Mouse (Mus musculus) thymus, adult 2 months (tissue): ENCODE measurements around the gene G0s2.

Source experiments
- CTCF ChIP-seq: fragments of 200-500 bp; IDR thresholded peaks from 2 replicates; pipeline ENCODE4 v1.5.1; 2012; ENCODE audit warnings: mild to moderate bottlenecking, control low read depth, low read length, moderate library complexity, borderline replicate concordance; ENCODE audit not compliant: control insufficient read depth, poor library complexity, insufficient read depth; ENCODE audit errors: extremely low read depth
- POLR2A ChIP-seq: fragments of 200-500 bp; IDR thresholded peaks from 2 replicates; pipeline ENCODE4 v1.6.1; 2012; ENCODE audit warnings: mild to moderate bottlenecking, low read length, control low read depth, moderate library complexity; ENCODE audit not compliant: control insufficient read depth, poor library complexity, insufficient read depth; ENCODE audit errors: extremely low read depth

DNA sequence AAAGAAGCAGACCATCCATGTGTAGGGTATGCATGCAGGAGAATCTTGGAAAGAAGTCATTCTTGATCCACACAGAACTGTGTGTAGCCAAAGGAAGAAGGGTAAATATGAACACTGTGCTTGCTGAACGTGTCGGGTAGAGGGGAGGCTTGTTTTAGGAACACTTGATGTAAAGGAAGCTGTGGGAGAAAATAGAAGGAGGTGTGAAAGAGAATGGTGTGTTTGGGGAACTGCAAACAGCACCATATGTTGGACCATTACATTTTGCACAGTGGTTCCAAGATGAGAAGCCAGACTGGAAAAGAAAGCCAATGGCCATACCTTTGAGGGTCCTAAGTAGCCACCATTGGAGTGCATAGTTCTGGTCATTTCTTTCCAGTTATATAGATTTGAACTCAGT lies 23.0 kb downstream of the G0s2 start:
- TF ChIP-seq CTCF (no peak), POLR2A (no peak)
